Mouse (Mus musculus): ENCODE results near the gene Cdh3.
"Not testable (repeated sequence)": the region's sequence is repeated elsewhere in the genome, so short reads cannot be mapped to it uniquely, and the experiment has no call there.

The Cdh3 gene

DNA sequence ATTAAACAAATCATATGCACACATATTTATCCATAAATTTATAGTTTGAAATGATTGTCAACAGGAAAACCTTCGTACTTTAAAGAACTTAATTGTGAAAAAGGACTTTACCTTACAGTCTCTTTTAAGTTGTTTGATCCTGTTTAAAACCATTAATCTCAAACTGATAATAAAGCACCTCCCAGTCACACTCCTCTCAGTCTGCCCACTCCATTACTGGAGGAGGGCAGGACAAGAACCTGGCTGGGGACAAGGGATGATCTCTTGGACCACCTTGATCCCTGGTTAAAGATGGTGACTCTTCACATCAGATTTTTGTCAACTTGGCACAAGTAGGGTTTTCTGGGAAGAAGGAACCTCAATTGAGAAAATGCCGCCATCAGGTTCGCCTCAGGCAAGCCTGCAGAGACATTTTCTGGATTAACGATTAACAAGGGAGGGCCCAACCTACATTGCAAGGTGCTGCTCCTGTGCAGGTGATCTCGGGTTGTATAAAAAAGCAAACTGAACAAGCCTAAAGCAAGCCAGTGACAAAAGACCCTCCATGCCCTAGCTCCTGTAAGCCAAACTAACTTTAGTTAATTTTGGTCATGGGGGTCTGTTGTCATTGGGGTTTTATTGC, 61.0 kb downstream of the Cdh3 start:
- no peak for DNase-seq (ENCODE audit: low spot score in 2 of 2)

- DNase-seq (ENCODE audit: low spot score in 2 of 2), result not testable (repeated sequence)
These were observed 61.5 kb downstream of the Cdh3 start for GRCm38 (mm10) chr8:106572175-106572574.

DNA sequence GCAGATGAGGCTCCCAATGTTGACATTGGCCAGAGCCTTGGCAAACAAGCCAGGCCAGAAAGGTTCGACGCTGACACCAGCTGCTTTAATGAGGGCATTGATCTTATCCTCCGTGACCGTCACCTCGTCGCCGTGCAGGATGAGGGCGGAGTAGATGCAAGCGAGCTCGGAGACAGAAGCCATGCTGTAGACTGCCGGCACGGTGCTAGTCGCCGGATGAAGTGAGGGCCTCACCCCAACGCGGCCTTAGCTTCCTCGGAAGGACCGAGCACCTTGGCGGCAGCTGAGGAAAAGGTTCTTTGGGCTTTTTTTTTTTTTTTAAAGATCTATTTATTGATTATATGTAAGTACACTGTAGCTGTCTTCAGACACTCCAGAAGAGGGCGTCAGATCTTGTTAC, 62.5 kb downstream of the Cdh3 start, which contains the start of gene Gm10073:
TSS of gene Gm10073 (minus strand) at position 294 of the 400 bp plus-strand sequence.
- not testable (repeated sequence) for DNase-seq (ENCODE audit: low spot score in 2 of 2)

DNA sequence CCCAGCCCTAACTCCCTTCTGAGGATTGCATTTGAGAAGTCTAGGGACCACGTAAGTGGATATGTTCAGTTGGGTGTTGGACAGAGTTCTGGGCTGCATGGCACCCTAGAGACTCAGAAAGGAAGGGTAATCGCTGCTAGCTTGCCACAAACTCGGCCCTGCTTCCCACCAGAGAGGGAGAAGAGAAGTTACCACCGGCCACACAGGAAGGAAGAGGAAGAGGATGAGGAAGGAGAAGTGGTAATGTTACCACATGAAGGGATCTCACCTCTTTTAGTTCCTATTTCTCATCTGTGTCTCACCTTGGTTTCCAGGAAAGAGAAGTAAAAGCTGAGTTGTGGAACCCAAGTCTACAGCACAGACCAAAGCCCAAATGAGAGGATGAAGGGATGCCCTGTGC, 63.6 kb downstream of the Cdh3 start:
- DNase-seq (ENCODE audit: low spot score in 2 of 2), result no peak

GRCm38 (mm10) chr8:106576849-106577555, 66.3 kb downstream of the Cdh3 start:
- no peak for DNase-seq (ENCODE audit: low spot score in 2 of 2)

DNA sequence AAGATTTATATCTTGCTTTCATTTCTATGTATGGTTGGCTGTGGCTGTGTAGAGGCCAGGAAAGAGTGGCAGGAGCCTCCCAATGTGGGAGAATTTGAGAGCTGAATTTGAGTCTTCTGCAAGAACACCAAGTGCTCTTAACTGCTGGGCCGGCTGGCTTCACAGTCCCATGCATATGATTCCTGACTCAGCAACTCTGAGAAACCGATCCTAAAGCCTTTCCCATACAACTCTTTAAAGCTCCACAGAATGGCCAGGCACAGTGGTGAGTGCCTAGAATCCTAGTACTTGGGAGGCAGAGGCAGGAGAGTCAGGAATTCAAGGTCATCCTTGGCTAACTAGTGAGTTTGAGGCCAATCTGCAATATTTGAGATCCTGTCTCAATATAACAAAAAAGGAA, 68.8 kb downstream of the Cdh3 start:
- DNase-seq (ENCODE audit: low spot score in 2 of 2), result no peak

DNA sequence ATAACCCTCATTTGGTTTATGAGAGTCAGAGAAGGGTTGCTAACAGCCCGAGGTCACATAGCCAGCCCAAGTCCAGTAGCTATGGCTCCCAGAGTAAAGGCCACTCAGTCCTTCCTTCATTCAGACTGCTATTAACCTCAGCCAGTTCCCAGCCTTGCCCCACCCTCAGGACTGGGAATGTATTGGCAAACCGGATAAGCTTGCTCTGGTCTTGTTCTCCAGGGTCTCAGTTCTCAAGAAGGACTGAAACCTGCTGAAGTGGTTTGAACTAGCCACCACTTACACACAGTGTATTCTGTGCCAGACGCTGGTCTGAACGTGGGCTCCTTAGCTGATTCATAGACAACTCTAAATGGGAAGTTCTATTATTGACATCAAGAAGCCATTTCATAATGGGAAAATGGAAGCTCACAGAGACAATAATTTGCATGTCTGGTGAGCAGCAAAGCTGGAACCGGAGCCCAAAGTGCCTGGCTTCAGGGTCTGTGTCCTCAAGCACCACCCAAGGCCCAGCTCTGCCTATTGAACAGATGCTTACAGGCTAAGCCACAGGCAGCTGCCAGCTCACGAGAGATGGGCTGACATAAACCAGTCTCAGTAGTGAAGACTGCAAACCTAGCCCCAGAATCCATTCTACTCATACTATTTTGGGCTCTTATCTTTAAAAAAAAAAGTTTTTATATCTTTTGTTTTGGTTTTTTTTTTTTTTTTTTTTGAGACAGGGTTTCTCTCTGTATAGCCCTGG, 70.8 kb downstream of the Cdh3 start:
- no peak for DNase-seq (ENCODE audit: low spot score in 2 of 2)

DNA sequence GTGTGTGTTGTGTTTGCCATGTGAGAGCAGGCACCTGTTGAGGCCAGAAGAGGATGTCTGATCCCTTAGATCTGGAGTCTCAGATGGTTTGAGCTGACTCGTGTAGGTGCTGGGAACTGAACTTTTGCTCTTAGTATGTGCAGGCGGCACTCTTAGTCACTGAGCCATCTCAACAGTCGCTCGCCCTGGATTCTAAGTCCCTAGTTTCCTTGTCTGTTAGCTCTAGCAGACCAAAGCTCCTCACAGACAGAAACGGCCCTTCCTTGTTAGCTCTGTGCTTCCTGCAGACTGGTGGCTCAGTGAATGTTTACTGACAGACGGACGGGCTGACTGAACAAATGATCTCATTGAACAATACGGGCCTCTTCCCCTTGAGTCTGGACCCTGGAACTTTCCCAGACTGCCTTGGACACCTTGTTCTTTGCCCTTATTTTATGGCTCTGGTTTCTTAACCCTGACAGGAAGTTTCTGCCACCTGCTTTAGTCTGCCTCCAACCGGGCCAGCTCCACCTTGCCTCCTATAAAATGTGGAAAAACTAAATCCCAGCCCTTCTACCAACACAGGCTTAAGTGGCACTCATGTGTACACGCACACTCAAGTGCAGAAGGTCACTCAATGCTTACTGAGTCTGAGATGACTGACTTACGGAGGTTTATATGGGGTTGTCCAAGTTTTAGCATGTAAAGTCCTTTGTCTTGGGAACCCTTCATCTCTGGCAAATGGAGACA, 74.4 kb downstream of the Cdh3 start:
- DNase-seq (ENCODE audit: low spot score in 2 of 2), result no peak

DNA sequence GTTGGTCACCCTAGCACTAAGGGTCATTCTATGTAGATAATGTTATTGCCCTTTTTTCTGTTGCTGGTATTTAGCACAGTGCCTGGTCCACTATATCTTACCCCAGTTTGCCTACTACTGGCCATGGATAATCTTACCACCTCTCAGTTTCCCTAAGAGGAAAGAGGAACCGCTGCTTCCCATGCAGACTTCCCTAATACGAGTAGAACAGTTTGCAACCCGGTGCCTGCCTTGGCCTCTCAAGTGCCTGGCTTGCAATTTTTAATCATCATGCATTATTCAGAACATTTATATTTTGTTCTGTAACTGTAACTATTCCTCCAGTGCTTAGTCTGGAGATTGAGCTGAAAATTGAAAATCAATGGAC, 75.0 kb downstream of the Cdh3 start:
- DNase-seq (ENCODE audit: low spot score in 2 of 2), result no peak

DNA sequence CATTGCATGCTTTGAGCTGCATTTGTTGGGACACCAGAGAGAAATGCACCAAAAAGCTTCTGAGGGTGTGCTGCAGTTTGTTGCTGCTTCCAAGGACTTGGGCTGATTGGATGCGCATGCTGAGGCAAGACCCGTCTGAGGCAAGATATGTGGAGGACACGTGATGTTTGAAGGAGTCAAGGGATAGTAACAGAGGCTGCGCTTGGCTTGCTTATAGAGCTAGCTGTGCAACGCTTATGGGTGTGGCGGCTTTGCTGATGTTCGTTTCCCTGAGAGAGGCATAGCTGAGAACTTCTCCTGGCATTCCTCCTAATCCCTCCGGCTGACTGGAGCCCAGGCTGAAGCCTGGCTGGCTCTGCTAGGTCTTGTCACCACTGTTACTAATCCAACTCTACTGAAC, 76.2 kb downstream of the Cdh3 start:
- no peak for DNase-seq (ENCODE audit: low spot score in 2 of 2)

- no peak for DNase-seq (ENCODE audit: low spot score in 2 of 2)
These were observed 78.0 kb downstream of the Cdh3 start for GRCm38 (mm10) chr8:106588443-106589431.

DNA sequence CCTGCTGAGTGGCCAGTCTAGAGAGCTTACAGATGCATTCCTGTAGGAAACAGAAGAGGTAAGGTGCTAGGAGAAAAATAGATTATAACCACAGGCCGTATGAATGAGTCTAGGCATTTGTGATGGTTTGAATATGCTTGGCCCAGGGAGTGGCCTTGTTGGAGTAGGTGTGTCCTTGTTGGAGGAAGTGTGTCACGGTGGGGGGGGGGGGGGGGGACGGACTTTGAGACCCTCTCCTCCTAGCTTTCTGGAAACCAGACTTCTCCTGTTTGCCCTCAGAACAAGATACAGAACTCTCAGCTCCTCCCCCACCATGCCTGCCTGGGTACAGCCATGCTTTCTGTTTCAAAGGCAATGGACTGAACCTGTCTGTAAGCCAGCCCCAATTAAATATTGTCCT, 81.8 kb downstream of the Cdh3 start:
- DNase-seq (ENCODE audit: low spot score in 2 of 2), result no peak

DNA sequence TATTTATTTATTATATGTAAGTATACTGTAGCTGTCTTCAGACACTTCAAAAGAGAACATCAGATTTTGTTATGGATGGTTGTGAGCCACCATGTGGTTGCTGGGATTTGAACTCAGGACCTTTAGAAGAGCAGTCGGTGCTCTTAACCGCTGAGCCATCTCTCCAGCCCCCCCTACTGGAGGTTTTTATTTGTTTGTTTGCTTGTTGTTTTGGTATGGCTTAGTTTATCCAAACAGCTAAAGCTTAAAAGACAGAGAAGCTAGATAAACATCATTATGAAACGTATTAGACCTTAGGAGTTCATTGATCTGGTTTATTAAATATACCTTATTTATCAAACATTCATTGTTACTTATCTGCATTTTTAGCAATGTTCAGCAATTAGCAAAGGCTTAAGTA, 84.9 kb downstream of the Cdh3 start:
- not testable (repeated sequence) for DNase-seq (ENCODE audit: low spot score in 2 of 2)

DNA sequence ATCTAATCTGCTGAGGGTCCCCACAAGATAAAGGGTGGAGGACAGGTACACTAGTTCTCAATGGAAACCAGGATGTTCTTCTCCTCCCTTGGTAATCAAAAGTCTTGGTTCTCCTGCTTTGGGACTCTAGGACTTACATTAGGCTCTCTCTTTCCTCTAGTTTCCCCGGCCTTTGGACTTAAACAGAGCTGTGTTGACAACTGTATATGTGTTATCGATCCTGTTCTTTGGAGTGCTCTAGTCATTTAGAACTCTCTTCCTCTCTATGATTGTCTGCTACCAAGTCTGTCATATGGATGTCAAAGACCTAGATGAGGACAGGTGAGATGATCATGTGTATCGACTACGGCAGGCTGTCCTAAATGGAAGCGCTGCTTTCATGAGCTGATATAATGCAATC, 86.4 kb downstream of the Cdh3 start:
- DNase-seq (ENCODE audit: low spot score in 2 of 2), result no peak

GRCm38 (mm10) chr8:106599265-106599979, 88.7 kb downstream of the Cdh3 start:
- no peak for DNase-seq (ENCODE audit: low spot score in 2 of 2)

- DNase-seq (ENCODE audit: low spot score in 2 of 2), result peak; percentile 25 to 40
These were observed 92.6 kb downstream of the Cdh3 start, which contains the start of gene Cdh1 for GRCm38 (mm10) chr8:106603131-106603819. Gene Cdh1, plus strand, starts transcription at chr8:106603351.

DNA sequence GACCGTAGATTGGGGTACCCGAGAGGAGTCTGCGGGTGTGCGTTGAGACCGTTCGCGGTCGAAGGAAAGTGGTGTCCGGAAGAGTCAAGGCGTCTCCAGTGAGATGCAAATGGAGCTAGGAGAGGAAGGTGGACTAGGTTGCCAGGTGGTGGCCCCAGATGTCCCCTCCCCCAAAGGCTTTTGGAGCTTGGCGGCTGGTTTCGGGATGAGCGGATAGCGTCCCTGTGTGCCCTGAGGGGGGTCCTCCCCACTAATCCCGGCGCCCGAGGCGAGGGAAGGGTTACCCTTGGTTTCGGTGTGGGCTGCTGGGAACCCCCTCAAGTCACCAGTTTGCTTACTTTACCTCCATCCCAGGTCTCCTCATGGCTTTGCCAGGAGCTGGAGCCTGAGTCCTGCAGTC, 93.2 kb downstream of the Cdh3 start:
- DNase-seq (ENCODE audit: low spot score in 2 of 2), result no peak

GRCm38 (mm10) chr8:106605657-106606056, 95.0 kb downstream of the Cdh3 start:
- DNase-seq (ENCODE audit: low spot score in 2 of 2), result no peak

- no peak for DNase-seq (ENCODE audit: low spot score in 2 of 2)
These were observed 95.4 kb downstream of the Cdh3 start for GRCm38 (mm10) chr8:106606121-106606520.
